Mouse (Mus musculus) liver, embryonic 14.5 days (tissue): ENCODE results near the gene Atxn1.

ENCODE experiments used
- CTCF ChIP-seq: IDR thresholded peaks from 2 replicates; pipeline ENCODE4 v1.5.1; 2016; ENCODE audit warnings: antibody characterized with exemption, low read depth, control low read depth
- EP300 ChIP-seq: IDR thresholded peaks from 2 replicates; pipeline ENCODE4 v1.6.1; 2016; ENCODE audit warnings: antibody characterized with exemption, low read depth

DNA sequence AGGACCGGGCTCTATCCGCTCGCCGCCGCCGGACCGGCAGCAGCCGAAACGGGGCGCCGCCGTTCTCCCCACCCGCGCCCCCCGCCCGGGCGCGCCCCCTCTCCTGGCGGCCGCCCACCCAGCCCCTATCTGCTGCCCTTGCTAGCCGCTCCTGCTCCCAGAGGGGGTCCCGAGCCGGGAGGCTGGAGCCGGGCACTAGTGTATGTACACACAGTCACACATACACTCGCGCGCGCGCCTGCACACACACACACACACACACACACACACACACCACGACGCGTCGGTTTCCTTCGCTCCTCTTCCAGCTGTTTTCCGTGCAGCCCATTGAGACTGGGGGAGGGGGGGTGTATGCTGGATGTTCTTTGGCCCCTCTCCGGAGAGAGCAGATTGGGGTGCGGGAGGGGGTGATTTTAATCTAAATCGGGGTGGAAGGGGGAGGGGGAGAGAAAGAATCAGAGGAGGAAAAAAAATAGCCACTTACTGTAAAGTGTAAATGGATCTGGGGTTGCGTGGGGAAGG, 416 bp downstream of the Atxn1 start:
- TF ChIP-seq CTCF (no peak), EP300 (no peak)
